Mouse (Mus musculus): ENCODE data around the gene Usp3. TPM values are rescaled to one million over a fixed set of nuclear protein-coding genes. Genes with fewer than 3 reads are reported as not detected.

Gene Usp3
- 54.0 and 58.9 TPM in 2 replicates for polyA plus RNA-seq (2015; fragmentation: Nextera tagmentation; extraction: Ambion mirVana)

DNA sequence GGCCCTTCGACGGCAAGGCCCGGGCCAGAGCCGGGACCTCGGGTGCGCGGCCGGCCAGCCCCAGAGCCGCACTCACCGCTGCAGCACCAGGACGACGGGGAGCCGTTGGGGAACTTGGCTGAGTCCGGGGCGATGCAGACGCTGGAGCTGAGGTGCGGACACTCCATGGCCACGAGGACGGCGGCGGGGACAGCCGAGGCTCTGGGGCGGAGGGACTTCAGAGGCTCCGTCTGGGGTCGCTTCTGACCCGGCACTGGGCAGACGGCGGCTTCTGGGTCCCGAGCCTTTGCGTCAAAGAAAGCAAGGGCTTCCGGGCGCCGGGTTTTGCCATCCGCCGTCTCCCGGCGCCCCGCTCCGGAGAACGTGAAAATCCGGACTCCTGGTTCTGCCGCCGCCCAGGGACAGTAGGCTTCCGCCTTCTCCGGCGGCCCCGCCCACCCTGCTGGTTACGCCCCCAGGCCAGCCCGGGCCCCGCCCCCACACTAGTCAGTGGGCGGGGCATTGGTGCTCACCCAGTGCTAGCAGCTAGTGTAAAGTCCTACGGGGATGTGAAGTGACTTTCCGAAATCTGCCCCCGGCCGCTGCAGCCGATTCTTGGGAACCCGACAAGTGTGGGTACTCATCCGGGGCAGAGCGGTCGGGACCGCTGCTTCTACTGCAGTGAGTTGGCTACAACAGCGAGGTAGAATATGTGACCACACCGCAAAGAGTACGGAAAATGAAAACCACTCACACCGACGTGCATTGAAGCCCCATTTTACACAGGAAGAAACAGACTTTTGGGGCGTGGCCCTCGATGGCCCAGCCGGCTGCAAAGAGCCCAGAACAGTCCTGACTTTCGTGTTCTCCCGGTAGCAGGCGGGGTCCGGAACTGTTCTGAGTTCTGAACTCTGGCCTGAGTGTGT lies at the start of gene Usp3:
Usp3 (minus strand) TSS at position 435 of the 905 bp plus-strand sequence.
- Histone ChIP-seq H3K4me3 (replicated peaks) (peak within 1 kb of the TSS; percentile 86), H3K4me2 (replicated peaks) (peak within 1 kb of the TSS; percentile 71), H3K36me3 (no peaks in the 10 kb centered on the region), H3K27me3 (no peaks in the 10 kb centered on the region), H3K4me1 (peaks cover 41% of the 10 kb centered on the region), H3K9ac (peak within 1 kb of the TSS; percentile 85), H3K27ac (replicated peaks) (peak within 1 kb of the TSS; percentile 93), H3K9me3 (replicated peaks) (no peaks in the 10 kb centered on the region)
- peak; percentile 93 for ATAC-seq (ENCODE audit: insufficient number of reproducible peaks, low FRiP score, low TSS enrichment, low read depth)
- under 1% methylated on average over 73 of the region's 73 CpGs for WGBS

- Histone ChIP-seq H3K27ac (replicated peaks) (no peak overlapping the region), H3K4me2 (replicated peaks) (no peak overlapping the region), H3K9ac (no peak overlapping the region), H3K36me3 (no peaks in the 10 kb centered on the region), H3K4me1 (no peaks in the 10 kb centered on the region), H3K27me3 (no peaks in the 10 kb centered on the region), H3K9me3 (replicated peaks) (no peaks in the 10 kb centered on the region), H3K4me3 (replicated peaks) (no peak overlapping the region)
- no peak for ATAC-seq (ENCODE audit: insufficient number of reproducible peaks, low FRiP score, low TSS enrichment, low read depth)
- WGBS, result 80% methylated on average over 7 of the region's 7 CpGs
These were observed 47.5 kb upstream of the Usp3 start for GRCm38 (mm10) chr9:66640491-66640890.

- no peaks in the 10 kb centered on the region for H3K9me3 ChIP-seq (replicated peaks)
- no peaks in the 10 kb centered on the region for H3K36me3 ChIP-seq
- H3K4me1 ChIP-seq, result no peaks in the 10 kb centered on the region
- no peak for ATAC-seq (ENCODE audit: insufficient number of reproducible peaks, low FRiP score, low TSS enrichment, low read depth)
- H3K27ac ChIP-seq (replicated peaks), result no peak overlapping the region
- H3K9ac ChIP-seq, result no peak overlapping the region
- no peaks in the 10 kb centered on the region for H3K27me3 ChIP-seq
- 87% methylated on average over 2 of the region's 2 CpGs for WGBS
- no peak overlapping the region for H3K4me3 ChIP-seq (replicated peaks)
- H3K4me2 ChIP-seq (replicated peaks), result no peak overlapping the region
These were observed 46.7 kb upstream of the Usp3 start for GRCm38 (mm10) chr9:66639626-66640025.

- 88% methylated on average over 1 of the region's 1 CpGs for WGBS
- no peaks in the 10 kb centered on the region for H3K36me3 ChIP-seq
- H3K4me2 ChIP-seq (replicated peaks), result no peak overlapping the region
- no peaks in the 10 kb centered on the region for H3K9me3 ChIP-seq (replicated peaks)
- H3K9ac ChIP-seq, result no peak overlapping the region
- no peak for ATAC-seq (ENCODE audit: insufficient number of reproducible peaks, low FRiP score, low TSS enrichment, low read depth)
- H3K4me1 ChIP-seq, result peaks cover 15% of the 10 kb centered on the region
- H3K4me3 ChIP-seq (replicated peaks), result no peak overlapping the region
- H3K27ac ChIP-seq (replicated peaks), result no peak overlapping the region
- H3K27me3 ChIP-seq, result no peaks in the 10 kb centered on the region
These were observed 39.5 kb upstream of the Usp3 start for GRCm38 (mm10) chr9:66632441-66632840.

GRCm38 (mm10) chr9:66630931-66631330 lies 38.0 kb upstream of the Usp3 start:
- Histone ChIP-seq H3K36me3 (no peaks in the 10 kb centered on the region), H3K4me3 (replicated peaks) (no peak overlapping the region), H3K27ac (replicated peaks) (no peak overlapping the region; the same call in 1 of the 2 replicates), H3K9ac (no peak overlapping the region), H3K4me1 (peaks cover 15% of the 10 kb centered on the region), H3K27me3 (no peaks in the 10 kb centered on the region), H3K4me2 (replicated peaks) (no peak overlapping the region), H3K9me3 (replicated peaks) (no peaks in the 10 kb centered on the region)
- ATAC-seq (ENCODE audit: insufficient number of reproducible peaks, low FRiP score, low TSS enrichment, low read depth), result no peak
- WGBS, result 11% methylated on average over 1 of the region's 1 CpGs

- H3K4me3 ChIP-seq (replicated peaks), result no peak overlapping the region
- no peak overlapping the region for H3K9ac ChIP-seq
- no peak for ATAC-seq (ENCODE audit: insufficient number of reproducible peaks, low FRiP score, low TSS enrichment, low read depth)
- no peak overlapping the region for H3K27ac ChIP-seq (replicated peaks)
- no peaks in the 10 kb centered on the region for H3K9me3 ChIP-seq (replicated peaks)
- no peaks in the 10 kb centered on the region for H3K27me3 ChIP-seq
- no peaks in the 10 kb centered on the region for H3K36me3 ChIP-seq
- 75% methylated on average over 5 of the region's 5 CpGs for WGBS
- peaks cover 16% of the 10 kb centered on the region for H3K4me1 ChIP-seq
- no peak overlapping the region for H3K4me2 ChIP-seq (replicated peaks)
These were observed 33.7 kb upstream of the Usp3 start for GRCm38 (mm10) chr9:66626661-66627060.

DNA sequence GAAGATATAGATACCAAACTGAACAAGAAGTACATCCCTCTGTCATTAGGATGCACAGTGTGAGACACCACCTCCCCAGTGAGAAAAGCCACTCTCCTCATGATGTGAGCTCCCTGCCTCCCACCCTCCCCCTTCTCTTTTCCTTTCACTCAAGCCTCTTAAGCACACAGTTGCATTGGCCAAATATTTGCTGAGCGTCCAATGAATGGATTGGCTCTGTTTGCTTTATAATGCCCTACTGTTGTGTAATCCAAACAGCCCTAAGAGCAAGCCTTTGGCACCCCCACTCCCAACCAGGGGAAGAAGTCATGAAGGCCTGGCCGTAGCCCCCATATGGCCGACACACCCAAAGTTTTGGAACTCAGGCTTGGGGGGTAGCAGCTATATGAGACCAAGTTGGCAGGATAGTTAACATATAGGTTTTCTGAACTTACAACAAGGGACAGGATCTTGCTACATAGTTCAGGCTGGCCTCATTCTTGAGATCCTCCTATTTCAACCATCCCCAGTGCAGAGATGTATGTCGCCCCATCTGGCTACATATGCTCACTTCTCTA lies 33.1 kb upstream of the Usp3 start:
- Histone ChIP-seq H3K27ac (replicated peaks) (no peak overlapping the region), H3K9ac (no peak overlapping the region), H3K36me3 (no peaks in the 10 kb centered on the region), H3K4me2 (replicated peaks) (no peak overlapping the region), H3K27me3 (no peaks in the 10 kb centered on the region), H3K4me1 (peaks cover 19% of the 10 kb centered on the region), H3K4me3 (replicated peaks) (no peak overlapping the region), H3K9me3 (replicated peaks) (no peaks in the 10 kb centered on the region)
- no peak for ATAC-seq (ENCODE audit: insufficient number of reproducible peaks, low FRiP score, low TSS enrichment, low read depth)
- 82% methylated on average over 4 of the region's 4 CpGs for WGBS

GRCm38 (mm10) chr9:66624873-66625272 lies 31.9 kb upstream of the Usp3 start:
- no peaks in the 10 kb centered on the region for H3K9me3 ChIP-seq (replicated peaks)
- ATAC-seq (ENCODE audit: insufficient number of reproducible peaks, low FRiP score, low TSS enrichment, low read depth), result no peak
- 50% methylated on average over 1 of the region's 1 CpGs for WGBS
- H3K4me2 ChIP-seq (replicated peaks), result no peak overlapping the region
- no peak overlapping the region for H3K4me3 ChIP-seq (replicated peaks)
- H3K27ac ChIP-seq (replicated peaks), result no peak overlapping the region
- H3K27me3 ChIP-seq, result no peaks in the 10 kb centered on the region
- no peak overlapping the region for H3K9ac ChIP-seq
- no peaks in the 10 kb centered on the region for H3K36me3 ChIP-seq
- H3K4me1 ChIP-seq, result peaks cover 18% of the 10 kb centered on the region

- no peak overlapping the region for H3K4me2 ChIP-seq (replicated peaks)
- WGBS, result no CpG with 5 or more reads among the region's 1 CpGs
- no peaks in the 10 kb centered on the region for H3K9me3 ChIP-seq (replicated peaks)
- no peaks in the 10 kb centered on the region for H3K27me3 ChIP-seq
- H3K4me1 ChIP-seq, result peaks cover 20% of the 10 kb centered on the region
- H3K9ac ChIP-seq, result no peak overlapping the region
- no peak overlapping the region for H3K27ac ChIP-seq (replicated peaks)
- H3K4me3 ChIP-seq (replicated peaks), result no peak overlapping the region
- no peaks in the 10 kb centered on the region for H3K36me3 ChIP-seq
- ATAC-seq (ENCODE audit: insufficient number of reproducible peaks, low FRiP score, low TSS enrichment, low read depth), result no peak
These were observed 30.7 kb upstream of the Usp3 start for GRCm38 (mm10) chr9:66623627-66624026.

GRCm38 (mm10) chr9:66620581-66620981 lies 27.6 kb upstream of the Usp3 start:
- 8% methylated on average over 6 of the region's 6 CpGs for WGBS
- Histone ChIP-seq H3K4me1 (peaks cover 20% of the 10 kb centered on the region), H3K27me3 (no peaks in the 10 kb centered on the region), H3K9ac (no peak overlapping the region), H3K9me3 (replicated peaks) (no peaks in the 10 kb centered on the region), H3K36me3 (no peaks in the 10 kb centered on the region), H3K4me2 (replicated peaks) (no peak overlapping the region), H3K4me3 (replicated peaks) (no peak overlapping the region), H3K27ac (replicated peaks) (peak overlapping the region; percentile 63)
- peak; percentile 78 for ATAC-seq (ENCODE audit: insufficient number of reproducible peaks, low FRiP score, low TSS enrichment, low read depth)

DNA sequence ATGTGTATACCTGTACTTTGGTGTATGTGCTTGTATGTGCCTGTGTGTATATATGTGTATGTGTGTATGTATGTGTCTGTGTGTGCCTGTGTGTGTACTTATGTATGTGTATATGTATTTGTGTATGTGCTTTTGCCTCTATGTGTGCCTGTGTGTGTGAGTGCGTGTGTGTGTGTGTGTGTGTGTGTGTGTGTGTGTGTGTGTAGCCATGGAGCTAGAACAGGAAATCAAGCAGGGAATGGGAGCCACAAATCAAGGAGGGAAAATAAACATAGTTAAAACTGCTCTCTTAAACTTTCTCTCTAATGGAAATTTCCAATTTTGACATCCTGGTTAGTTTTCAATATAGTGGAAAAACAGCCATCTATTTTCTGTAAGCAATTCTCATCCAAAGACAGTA lies 27.1 kb upstream of the Usp3 start:
- H3K4me2 ChIP-seq (replicated peaks), result no peak overlapping the region
- H3K27me3 ChIP-seq, result no peaks in the 10 kb centered on the region
- peaks cover 20% of the 10 kb centered on the region for H3K4me1 ChIP-seq
- no peaks in the 10 kb centered on the region for H3K9me3 ChIP-seq (replicated peaks)
- H3K9ac ChIP-seq, result no peak overlapping the region
- ATAC-seq (ENCODE audit: insufficient number of reproducible peaks, low FRiP score, low TSS enrichment, low read depth), result no peak
- 65% methylated on average over 1 of the region's 1 CpGs for WGBS
- peak overlapping the region; percentile 63; the same call in 1 of the 2 replicates for H3K27ac ChIP-seq (replicated peaks)
- no peak overlapping the region for H3K4me3 ChIP-seq (replicated peaks)
- no peaks in the 10 kb centered on the region for H3K36me3 ChIP-seq

Data from embryonic facial prominence, embryonic 15.5 days (tissue).